Mouse (Mus musculus) embryonic fibroblast, embryonic 13.5 days (primary cell): ENCODE results near the gene Rhox2a.
"Not testable (repeated sequence)": the region's sequence is repeated elsewhere in the genome, so short reads cannot be mapped to it uniquely, and the experiment has no call there.

ENCODE experiments used
- CTCF ChIP-seq: IDR thresholded peaks from 2 replicates; pipeline ENCODE4 v1.5.1; 2011; ENCODE audit warnings: mild to moderate bottlenecking, control low read depth, low read length, moderate library complexity, borderline replicate concordance; ENCODE audit not compliant: insufficient read depth
- POLR2A ChIP-seq: IDR thresholded peaks from 2 replicates; pipeline ENCODE4 v1.6.1; 2011; ENCODE audit warnings: low read depth, mild to moderate bottlenecking, control low read depth, low read length, moderate library complexity

DNA sequence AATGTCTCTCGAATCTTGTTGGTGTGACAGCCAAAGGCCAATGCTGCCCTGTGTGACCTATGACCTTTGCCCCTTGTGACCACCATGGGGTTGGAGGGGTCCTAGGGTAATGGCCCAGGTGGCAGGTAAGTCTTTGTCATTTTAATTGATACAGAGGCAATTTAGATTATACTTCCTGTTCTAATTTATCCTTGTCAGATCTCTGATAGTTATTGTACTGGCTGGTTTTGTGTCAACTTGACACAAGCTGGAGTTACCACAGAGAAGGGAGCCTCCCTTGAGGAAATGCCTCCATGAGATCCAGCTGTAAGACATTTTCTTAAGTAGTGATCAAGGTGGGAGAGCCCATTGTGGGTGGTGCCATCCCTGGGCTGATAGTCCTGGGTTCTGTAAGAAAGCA, 22.6 kb upstream of the Rhox2a start, which contains the start of gene Rhox1:
- not testable (repeated sequence) for TF ChIP-seq POLR2A, CTCF
